Mouse (Mus musculus) kidney, adult 18-20 months (tissue): ENCODE measurements around the gene Defa26.
"Not testable (repeated sequence)": the region's sequence is repeated elsewhere in the genome, so short reads cannot be mapped to it uniquely, and the experiment has no call there.

Experiments used
- DNase-seq: peaks from one replicate; pipeline ENCODE4 v3.0.0; 2021

Gene Defa26

GRCm38 (mm10) chr8:21617883-21618282 is at the start of gene Defa26:
Gene Defa26, plus strand, starts transcription at chr8:21618183.
- not testable (repeated sequence) for DNase-seq

GRCm38 (mm10) chr8:21582706-21583105 is 35.3 kb upstream of the Defa26 start, which contains the start of gene Defa28:
Gene Defa28, plus strand, starts transcription at chr8:21583006.
- not testable (repeated sequence) for DNase-seq

- not testable (repeated sequence) for DNase-seq
Measured at GRCm38 (mm10) chr8:21594408-21594807, 23.6 kb upstream of the Defa26 start, which contains the start of gene Gm7861. Gene Gm7861, minus strand, starts transcription at chr8:21594508.

- not testable (repeated sequence) for DNase-seq
Measured at GRCm38 (mm10) chr8:21655480-21655879, 37.5 kb downstream of the Defa26 start, which contains the start of gene Defa17. Gene Defa17, plus strand, starts transcription at chr8:21655780.

DNA sequence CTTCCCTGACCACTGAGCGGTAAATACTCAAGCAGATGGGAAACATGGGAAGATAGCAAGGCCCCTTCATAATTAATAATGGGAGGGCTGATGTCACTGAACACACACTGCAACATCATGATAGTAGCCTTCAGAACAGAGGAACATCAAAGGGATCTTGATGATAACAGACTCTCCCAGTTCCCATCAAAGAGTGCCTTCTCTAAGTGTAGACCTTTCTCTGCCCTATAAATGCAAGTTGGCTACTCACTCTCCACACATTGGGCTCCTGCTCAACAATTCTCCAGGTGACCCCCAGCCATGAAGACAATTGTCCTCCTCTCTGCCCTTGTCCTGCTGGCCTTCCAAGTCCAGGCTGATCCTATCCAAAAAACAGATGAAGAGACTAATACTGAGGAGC is 47.5 kb downstream of the Defa26 start, which contains the start of gene Defa34:
Gene Defa34 (plus strand): TSS at position 301 of the 400 bp plus-strand sequence.
- not testable (repeated sequence) for DNase-seq
